Mouse (Mus musculus): ENCODE data around the gene Hist1h3g. TPM values are rescaled to one million over a fixed set of nuclear protein-coding genes. Genes with fewer than 3 reads are reported as not detected.
"Not testable (repeated sequence)": the region's sequence is repeated elsewhere in the genome, so short reads cannot be mapped to it uniquely, and the experiment has no call there.

Hist1h3g gene
- polyA plus RNA-seq, 1 experiment, result 2.8 TPM

DNA sequence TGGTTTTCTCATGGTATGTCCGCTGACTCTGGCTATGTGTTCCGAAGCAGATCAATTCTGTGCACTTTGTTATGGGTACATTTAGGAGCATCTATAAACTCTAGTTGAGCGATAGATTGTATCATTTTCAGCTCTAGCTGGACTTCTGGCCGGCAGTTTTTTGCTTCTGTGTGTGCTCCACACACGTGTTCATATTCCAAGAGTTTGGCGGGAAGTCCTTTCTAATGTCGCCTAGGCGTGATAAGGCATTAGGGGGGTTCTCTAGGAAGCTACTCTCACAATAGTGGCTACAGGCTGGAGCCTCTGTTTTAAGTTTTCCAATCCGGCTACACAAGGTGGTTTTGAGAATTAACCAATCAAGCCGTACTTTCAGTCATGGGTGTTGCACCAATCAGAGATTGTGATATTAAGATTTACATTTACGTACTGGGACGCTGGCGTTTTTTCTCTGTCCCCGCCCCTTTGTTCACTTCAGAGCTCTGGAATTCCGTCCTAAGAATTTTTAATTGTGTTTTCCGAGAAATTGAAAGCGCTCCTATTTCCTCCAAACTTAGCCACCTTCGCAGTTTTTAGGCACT is 20.7 kb downstream of the Hist1h3g start:
- no peak for DNase-seq (ENCODE audit: low read depth)

DNA sequence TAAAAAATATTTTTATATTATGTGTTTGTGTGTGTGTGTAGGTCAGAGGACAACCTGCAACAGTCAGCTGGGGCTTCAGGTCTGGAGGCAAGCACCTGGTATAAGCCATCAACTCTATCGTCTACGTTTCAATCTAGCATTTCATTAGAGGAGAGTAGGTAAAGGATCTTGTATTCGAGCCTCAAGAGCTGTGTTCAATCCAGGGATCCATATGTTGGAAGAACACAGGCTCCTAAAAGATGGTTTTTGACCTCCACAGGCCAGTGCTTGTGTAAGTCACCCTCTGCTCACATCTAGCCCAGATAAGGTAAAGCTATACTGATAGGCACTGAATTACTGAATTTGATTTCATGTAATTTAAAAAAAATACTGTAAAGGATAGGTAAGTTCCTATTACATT is 21.7 kb downstream of the Hist1h3g start:
- no peak for DNase-seq (ENCODE audit: low read depth)

DNA sequence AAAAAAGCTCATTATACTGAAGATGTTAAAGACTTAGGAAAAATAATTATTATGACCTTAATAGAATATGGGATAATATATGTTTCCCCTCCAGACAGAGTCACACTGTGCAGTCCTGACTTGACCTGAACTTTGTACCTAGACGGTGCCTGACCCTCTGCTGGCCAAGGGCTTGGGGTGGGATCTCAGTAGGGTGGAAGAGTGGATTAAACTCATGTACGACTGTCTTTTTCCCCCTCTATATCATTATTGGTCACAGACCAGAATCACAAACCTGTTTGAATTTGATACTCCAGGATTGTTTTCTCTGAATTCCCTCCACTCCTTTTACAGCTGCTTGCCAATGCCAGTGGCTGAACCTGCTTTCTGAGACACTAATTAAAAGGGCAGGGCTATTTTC is 25.5 kb downstream of the Hist1h3g start:
- DNase-seq (ENCODE audit: low read depth), result not testable (repeated sequence)

DNA sequence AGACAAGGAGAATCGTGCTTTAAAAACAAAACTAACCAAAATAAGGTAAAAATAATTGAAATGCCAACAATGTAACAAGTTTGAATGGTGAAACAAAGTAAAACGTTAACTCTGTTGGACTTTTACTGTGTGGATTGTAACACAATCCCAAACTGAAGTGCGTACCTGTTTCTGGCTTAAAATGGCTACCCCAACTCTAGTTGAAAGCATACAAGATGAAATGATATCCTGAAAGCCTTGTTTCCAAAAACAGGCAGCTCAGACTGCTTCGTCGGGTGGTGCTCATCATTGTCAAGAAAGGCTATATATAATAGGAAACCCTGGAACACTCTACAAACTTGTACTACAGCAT is 26.3 kb downstream of the Hist1h3g start:
- DNase-seq (ENCODE audit: low read depth), result not testable (repeated sequence)

DNA sequence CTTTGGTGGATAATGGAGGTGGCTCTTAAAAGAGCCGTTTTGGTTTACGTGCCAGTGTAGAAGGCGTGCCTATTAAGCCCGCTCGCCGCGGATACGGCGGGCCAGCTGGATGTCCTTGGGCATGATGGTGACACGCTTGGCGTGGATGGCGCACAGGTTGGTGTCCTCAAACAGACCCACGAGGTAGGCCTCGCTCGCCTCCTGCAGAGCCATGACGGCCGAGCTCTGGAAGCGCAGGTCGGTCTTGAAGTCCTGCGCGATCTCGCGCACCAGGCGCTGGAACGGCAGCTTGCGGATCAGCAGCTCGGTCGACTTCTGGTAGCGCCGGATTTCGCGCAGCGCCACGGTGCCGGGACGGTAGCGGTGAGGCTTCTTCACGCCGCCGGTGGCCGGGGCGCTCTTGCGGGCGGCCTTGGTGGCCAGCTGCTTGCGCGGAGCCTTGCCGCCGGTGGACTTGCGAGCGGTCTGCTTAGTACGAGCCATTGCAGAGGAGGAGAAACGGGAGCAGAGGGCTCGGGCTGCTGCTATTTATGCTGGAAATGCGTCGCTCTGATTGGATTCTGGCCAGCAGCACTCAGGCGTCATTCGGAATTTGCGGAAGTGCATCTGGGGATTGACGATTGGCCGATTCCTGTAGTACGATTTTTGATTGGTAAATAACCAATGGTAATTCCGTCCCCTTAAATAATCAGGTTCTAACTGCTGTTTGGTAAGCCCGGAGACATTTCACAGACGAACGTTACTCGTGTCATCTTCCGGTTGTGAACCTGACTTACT is 26.8 kb downstream of the Hist1h3g start, which contains the start of gene Hist1h3e:
Gene Hist1h3e, minus strand, starts transcription at position 487 of the 777 bp plus-strand sequence.
- not testable (repeated sequence) for DNase-seq (ENCODE audit: low read depth)

DNA sequence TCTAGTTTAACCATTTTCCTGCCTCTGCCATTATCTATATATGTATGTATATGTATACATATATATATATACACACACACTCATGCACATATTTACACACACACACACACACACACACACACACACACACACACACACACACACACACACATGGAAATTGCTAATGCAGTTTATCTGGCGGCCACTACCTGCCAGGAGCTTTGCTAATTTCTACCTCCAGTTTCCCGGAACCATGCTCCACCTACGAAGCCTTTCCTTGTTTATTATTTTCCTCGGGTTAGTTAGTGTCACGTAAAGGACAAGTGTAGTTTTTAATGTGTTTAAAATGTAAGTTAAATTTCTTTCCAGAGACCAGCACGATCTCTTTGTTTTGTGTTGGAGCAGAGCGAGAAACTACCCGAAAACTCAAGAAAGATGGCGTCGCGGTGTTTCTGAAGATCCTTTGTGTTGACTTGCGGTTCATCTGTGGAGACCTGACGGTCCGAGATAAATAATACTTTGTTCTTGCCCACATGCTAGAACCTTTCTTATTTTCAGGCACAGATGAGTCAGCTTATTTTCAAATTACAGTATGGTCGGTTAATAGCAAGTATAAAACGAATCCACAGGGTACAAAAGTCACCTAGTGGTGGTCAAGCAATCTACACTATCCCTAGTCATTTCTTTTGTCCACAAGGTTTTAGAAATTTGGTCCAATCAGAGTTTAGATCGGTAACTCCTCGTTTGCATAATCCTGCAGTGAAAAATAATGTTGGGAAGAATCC is 27.7 kb downstream of the Hist1h3g start:
- no peak for DNase-seq (ENCODE audit: low read depth)

DNA sequence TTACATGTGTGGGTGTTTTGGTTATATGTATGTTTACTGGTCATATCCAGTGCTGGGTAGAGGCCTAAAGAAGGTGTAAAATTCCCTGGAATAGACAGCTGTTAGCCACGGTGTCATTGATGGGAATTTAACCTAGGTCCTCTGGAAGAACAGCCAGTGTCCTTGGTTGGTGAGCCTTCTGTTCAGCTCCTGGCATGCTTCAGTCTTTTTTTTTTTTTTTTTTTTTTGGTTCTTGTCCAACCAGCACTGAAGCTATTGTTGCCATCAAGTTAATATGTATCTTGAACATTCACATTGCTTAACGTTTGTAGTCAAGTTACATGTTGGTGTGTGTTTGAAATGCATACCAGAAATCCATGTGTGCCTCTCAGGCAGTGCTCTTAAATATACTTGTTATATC is 29.3 kb downstream of the Hist1h3g start:
- no peak for DNase-seq (ENCODE audit: low read depth)

DNA sequence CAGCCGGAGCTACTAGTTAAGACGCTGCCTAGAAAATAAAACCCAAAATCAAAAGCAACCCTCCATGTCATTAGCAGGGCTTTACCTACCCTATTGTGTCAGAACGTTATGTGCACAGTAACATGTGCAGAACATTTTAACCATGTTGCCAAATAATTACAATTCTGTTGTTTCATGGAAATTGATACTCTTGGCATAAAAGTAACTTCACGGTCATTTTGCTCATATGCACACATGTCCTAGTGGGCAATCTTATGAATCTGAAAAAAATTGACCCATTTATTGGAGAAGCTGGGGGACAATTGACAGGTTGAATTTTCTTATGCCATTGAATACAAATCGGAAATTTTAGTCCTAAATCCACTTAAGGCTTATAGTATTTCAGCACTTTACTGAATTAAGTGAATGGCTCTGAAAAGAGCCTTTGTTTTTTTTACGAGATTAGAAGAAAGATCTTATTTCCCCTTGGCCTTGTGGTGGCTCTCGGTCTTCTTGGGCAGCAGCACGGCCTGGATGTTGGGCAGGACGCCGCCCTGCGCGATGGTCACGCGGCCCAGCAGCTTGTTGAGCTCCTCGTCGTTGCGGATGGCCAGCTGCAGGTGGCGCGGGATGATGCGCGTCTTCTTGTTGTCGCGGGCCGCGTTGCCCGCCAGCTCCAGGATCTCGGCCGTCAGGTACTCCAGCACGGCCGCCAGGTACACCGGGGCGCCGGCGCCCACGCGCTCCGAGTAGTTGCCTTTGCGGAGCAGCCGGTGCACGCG is 35.2 kb downstream of the Hist1h3g start:
- not testable (repeated sequence) for DNase-seq (ENCODE audit: low read depth)

DNA sequence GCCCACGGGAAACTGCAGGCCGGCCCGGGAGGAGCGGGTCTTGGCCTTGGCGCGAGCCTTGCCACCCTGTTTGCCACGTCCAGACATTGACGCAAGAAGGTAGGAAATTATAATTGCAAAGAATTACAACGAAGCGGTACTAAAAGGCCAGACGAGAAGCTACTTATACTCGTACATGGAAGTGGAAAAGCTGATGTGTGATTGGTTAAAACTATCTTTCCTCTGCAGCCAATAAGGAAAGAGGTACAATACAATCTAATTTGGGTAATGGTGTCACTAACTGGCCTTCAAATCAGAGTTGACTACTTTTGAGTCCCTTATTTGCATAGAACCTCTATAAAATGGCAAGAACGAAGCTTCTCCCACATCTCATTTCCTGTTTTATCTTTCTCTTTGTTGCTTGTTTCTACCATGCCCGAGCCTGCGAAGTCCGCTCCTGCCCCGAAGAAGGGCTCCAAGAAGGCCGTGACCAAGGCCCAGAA is 35.8 kb downstream of the Hist1h3g start, which contains the start of the genes Hist1h2ae and Hist1h2bg:
Gene Hist1h2ae, minus strand, starts transcription at position 199 of the 482 bp plus-strand sequence.
Gene Hist1h2bg, plus strand, starts transcription at position 375 of the 482 bp plus-strand sequence.
- DNase-seq (ENCODE audit: low read depth), result no peak

DNA sequence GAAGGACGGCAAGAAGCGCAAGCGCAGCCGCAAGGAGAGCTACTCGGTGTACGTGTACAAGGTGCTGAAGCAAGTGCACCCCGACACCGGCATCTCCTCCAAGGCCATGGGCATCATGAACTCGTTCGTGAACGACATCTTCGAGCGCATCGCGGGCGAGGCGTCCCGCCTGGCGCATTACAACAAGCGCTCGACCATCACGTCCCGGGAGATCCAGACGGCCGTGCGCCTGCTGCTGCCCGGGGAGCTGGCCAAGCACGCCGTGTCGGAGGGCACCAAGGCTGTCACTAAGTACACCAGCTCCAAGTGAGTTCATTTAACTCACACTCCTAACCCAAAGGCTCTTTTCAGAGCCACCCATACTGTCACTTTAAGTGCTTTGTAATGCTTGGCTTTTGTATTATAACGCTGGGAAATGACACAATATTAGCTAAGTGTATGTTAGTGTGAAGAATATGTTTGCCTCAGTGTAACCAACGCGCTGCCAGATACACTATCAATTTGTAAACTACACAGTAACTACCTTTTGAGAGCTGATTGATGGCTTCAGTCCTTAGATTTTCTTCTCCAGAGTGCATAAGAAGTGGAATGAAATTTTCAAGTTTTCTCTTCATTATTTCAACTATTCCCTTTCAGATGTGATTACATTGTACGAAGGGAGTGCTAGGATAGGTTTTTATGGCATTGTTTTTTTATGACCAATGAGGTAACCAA is 36.4 kb downstream of the Hist1h3g start:
- not testable (repeated sequence) for DNase-seq (ENCODE audit: low read depth)

DNA sequence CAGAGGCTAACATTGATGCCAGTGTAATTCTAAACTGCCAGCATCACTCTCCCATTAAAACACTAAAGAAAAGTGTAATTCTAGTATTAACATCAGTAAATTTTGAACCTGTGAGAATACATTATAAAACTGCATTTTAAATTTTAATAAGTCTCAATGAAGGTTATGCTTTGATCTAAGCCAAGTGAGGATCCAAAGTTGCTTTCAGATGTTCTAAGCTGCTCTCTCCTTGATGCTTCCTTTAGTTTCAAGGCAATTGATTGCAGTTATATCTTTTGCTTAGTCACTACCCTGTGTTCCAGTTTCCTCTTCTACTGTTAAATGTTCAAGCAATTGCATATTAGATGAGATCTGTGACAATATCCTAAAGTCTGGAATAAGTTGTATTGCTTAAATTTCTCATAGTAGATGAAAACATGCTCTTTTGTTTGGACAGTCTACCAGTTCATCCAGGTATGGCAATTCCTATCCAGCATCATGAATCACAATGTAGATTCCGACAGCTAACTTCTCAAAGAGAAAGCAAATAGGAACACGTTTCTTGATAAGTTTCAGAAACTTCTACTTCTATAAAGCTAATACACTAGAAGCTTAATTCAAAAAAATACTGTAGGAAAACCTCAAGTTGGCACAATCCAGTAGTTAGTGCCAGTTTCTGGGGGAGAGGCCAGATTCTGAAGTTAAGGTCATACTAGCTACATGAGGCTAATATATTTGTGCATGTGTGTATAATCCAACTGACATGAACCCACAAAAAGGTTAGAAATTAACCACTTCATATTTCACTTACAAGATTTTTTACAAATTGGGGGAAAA is 37.2 kb downstream of the Hist1h3g start:
- no peak for DNase-seq (ENCODE audit: low read depth)

DNA sequence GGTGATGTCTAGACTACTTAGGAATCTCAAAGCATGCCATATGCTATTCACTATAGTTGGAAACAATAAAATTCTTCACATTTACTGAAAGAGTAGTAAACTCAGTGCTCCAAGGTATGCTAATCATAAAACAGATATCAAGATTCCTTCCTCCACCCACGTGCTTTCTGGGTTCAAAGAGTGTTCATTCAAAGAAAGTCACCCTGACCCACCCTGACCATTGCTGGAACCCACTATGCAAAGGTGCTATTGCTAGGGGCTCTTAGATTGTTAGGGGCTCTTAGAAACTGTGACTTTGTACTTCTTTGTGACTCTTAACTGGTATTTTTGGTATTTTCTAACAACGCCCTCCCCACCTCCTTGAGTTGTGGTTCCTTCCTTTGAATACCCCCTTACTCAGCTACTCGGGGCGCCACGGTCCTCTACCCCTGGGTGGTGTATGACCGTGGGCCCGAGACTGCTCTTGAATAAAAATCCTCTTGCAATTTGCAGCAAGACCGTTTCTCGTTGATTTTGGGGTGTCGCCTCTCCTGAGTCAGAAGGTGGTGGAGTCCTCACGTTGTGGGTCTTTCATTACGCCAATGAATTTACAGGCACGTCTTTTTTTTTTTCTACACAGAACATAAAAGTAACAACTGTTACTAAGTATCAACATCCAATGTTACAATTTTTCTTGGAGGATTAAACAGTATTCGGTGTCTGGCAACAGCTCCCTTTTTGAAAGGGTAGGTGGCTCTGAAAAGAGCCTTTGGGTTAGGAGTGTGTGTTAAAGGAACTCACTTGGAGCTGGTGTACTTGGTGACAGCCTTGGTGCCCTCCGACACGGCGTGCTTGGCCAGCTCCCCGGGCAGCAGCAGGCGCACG is 38.0 kb downstream of the Hist1h3g start:
- DNase-seq (ENCODE audit: low read depth), result not testable (repeated sequence)

DNA sequence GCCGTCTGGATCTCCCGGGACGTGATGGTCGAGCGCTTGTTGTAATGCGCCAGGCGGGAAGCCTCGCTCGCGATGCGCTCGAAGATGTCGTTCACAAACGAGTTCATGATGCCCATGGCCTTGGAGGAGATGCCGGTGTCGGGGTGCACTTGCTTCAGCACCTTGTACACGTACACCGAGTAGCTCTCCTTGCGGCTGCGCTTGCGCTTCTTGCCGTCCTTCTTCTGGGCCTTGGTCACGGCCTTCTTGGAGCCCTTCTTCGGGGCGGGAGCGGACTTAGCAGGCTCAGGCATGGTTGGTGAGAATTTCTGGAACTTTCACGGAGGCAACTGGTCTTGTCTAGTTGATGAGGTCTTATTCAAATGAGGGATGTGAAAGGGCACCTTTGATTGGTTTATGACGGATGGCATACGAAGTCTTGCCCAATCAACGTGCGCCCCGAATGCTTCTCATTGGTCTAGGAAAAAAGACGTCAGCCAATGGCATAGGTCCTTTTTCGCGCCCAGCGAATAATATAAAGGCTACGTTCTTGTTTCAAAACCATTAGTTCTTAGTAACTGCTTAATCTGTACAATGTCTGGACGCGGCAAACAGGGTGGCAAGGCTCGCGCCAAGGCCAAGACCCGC is 38.8 kb downstream of the Hist1h3g start, which contains the start of the genes Hist1h2bf and Hist1h2ad:
Gene Hist1h2bf, minus strand, starts transcription at position 299 of the 627 bp plus-strand sequence.
Gene Hist1h2ad, plus strand, starts transcription at position 484 of the 627 bp plus-strand sequence.
- not testable (repeated sequence) for DNase-seq (ENCODE audit: low read depth)

DNA sequence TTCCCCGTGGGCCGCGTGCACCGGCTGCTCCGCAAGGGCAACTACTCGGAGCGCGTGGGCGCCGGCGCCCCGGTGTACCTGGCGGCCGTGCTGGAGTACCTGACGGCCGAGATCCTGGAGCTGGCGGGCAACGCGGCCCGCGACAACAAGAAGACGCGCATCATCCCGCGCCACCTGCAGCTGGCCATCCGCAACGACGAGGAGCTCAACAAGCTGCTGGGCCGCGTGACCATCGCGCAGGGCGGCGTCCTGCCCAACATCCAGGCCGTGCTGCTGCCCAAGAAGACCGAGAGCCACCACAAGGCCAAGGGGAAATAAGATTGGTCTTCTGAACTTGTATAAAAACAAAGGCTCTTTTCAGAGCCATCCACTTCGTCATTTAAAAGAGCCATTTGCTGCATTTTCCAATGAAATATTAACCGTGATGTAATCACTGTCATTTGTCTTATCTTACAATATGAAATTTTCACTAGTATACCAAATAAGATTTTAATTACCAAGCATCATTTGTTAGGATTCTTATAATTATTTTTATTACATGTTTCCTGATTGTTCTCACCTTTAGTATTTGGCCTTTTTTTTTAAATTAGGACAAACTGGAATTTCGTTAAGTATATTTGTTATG is 39.4 kb downstream of the Hist1h3g start:
- DNase-seq (ENCODE audit: low read depth), result not testable (repeated sequence)

DNA sequence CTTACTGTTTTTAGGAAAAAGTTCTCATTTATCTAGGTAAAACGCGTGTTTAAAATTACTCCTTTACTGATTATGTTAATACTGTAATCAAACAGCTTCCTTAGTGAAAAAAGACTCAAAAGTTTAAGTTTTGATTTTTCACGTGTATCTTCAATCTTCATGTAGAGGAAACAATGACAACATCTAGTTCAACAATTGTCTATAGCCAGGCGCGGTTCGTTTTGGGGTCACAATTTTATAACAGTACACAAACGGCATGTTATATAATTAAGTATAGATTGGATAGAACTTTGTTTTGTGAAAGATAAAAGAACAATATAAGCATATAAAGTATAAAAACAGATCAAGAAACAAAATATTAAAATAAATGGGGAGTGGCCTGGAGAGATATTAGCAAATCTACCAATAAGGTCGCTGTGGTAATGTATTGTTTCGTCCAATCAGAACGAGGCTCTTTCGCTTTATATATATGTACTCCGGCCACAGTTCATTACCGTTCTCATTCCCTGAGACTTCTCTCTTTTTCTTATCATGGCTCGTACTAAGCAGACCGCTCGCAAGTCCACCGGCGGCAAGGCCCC is 40.1 kb downstream of the Hist1h3g start, which contains the start of gene Hist1h3d:
Gene Hist1h3d, plus strand, starts transcription at position 493 of the 581 bp plus-strand sequence.
- DNase-seq (ENCODE audit: low read depth), result no peak

DNA sequence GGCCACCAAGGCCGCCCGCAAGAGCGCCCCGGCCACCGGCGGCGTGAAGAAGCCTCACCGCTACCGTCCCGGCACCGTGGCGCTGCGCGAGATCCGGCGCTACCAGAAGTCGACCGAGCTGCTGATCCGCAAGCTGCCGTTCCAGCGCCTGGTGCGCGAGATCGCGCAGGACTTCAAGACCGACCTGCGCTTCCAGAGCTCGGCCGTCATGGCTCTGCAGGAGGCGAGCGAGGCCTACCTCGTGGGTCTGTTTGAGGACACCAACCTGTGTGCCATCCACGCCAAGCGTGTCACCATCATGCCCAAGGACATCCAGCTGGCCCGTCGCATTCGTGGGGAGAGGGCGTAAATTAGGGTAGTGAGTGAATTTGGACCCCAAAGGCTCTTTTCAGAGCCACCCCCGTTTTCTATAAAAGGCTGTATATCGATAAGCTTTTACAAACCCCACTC is 40.7 kb downstream of the Hist1h3g start:
- DNase-seq (ENCODE audit: low read depth), result not testable (repeated sequence)

DNA sequence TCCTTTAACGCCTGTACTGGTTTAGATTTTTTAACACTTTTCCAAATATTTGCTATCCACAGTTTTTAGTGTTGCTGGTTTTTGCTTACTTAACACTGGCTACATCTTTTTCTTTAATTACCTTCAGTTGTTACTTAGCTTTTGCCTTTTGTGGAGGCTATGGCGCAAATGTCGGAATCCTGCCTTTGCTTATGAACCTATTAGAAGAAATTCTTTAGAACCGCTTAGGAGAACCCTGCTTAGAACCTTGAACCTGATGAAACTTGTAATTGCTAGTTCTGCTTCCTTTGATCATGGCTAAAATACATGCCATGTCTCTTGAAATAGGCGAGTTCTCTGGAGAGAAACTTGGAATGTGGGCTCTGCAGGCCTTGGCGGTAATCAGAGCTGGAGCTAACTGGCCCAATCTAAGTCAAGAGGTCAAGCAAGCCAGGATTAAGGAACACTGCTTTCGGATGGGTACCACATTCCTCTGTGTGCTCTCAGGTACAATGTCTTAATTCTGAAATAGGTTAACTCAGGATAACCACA is 41.2 kb downstream of the Hist1h3g start:
- DNase-seq (ENCODE audit: low read depth), result no peak

Data from gonadal fat pad, adult 2 months (tissue).